Mouse (Mus musculus): ENCODE measurements around the gene Gnat2. TPM values are rescaled to one million over a fixed set of nuclear protein-coding genes. Genes with fewer than 3 reads are reported as not detected.

Gene Gnat2
- not detected for polyA plus RNA-seq (2015; fragmentation: Illumina TruSeq; extraction: RNeasy Lipid Tissue Mini Kit (QIAGEN cat#74804); ENCODE audit: low read depth, low replicate concordance)

DNA sequence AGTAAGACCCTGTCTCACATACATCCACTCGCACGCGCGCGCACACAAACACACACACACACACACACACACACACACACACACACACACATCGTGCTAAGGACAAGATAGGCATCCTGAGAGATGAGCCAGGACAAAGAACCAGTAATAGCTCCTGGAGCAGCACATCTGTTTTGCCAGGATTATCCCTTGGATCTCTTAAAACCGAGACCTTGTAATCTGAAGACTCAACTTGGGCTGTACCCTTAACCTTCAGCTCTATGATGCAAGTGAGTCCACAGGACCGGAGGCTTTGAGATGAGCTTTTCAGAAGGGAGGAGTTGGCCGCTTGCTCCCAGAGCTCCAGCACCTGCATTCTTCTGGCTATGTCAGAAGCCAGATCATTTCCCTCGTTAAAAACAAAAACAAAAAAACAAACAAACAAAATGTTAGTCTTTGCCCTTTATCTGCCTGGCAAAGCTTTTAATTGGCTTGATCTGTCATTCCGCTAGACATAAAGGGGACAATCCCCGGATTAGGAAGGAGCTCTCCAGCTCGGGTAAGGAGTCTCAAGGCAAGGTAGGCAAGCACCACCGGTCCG, at the start of gene Gnat2:
Gnat2 (plus strand) TSS at position 254 of the 580 bp plus-strand sequence.

DNA sequence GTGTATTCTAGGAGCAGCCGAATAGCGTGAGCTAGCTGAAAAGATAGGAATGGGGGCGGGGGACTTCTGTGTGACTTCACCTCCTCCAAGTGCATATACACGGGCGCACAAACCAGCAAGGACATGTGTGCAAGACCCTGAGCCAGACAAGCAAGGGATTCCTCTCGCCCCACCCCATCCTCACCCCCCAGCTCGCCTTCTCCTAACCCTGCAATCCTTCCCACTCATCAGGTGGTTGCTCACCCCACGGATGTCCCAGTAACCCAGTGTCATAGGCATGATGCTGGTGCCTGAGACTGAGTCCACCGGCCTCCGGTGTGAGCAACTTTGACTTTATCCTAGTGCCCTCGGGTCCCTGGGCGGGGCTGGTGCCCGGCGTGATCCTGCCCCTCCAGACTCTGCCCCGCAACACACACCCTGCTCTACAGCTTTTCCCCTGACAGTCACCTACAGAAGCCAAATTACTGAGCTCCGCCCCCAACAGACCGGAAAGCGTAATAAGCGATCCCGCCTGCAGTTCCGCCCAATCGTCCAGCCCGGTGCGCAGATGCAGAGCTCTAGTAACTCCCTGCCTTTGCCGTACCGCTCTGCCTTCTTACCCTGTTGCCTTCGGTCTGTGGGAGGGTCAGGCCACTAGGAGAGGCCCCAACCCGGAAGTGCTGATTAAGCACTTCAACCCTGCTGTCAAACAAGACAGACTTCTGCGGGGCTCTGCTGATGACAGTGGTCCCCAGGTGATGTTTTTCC, 48.0 kb upstream of the Gnat2 start, which contains the start of gene Gstm4:
Gstm4 (minus strand) TSS at position 501 of the 747 bp plus-strand sequence.

DNA sequence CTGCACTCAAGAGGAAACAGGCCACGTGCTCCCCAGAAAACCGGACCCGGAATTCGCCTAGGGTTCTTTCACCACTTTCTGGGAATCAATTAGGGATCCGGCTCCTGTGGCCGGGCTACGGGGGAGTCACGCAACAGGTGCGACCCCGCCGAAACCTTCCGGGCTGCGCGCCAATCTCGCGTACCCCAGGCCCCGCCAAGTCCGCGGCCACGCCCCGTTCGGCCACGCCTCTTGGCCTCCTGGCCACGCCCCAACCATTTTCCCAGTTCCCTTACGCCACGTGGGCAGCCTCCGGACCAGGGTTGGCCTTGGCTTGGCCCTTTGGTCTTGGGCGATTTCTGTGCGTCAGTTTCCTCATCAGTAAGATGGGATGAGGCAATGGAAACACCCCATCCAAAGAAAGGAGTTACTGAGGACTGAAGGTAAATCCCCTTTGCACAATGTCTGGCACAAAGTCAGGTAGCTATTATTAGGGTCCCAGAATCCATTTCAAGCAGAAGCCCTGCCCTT, 6.1 kb upstream of the Gnat2 start, which contains the start of gene Ampd2:
Ampd2 (minus strand) TSS at position 182 of the 510 bp plus-strand sequence.

DNA sequence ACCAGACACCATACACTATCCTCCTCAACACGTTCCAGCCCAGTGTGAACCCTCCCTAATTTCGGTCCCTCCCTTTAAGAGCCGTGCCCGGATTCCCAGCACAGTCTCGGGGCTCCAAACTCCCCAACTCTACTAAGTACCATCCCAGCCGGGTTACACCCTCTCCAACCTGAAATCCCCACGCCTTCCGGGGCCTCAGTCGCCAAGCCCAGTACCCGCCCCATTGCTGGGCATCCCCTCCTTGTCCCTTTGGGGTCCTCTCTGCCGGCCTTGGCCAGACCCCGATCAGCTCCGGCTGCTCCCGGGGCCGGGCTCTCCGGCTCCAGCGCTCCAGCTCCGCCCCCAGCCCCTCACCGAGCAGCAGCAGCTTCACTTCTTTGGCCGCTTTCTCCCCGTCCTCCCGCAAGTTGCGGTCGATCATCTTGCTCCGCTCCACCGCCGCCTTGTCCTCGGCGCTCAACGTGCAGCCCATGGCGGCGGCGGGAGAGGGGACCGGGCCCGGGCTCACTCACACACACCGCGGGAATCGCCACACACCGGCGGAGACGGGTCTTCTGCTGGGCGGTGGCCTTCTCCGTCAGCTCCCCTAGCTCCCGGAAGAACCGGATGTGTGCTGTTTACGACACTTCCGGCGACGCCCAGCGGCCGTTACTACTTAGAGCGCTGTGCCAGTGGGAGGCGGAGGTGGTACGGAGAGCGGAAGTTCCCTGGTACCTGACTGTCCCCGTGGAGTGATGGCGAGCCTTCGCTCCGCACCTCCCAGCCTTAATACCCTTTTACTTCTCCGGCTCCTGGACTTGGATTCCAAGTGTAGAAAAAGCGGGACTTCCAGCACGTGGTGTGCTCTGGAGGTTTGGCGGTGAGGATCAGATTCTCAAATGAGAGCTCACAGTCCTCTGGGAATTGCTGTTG, 53.2 kb downstream of the Gnat2 start, which contains the start of gene Gnai3:
Gnai3 (minus strand) TSS at position 613 of the 912 bp plus-strand sequence.

Other genes with a start within 250 kb of the Gnat2 start
- gene Eps8l3, start 215.6 kb upstream of the Gnat2 start, polyA plus RNA-seq (2015; fragmentation: Illumina TruSeq; extraction: RNeasy Lipid Tissue Mini Kit (QIAGEN cat#74804); ENCODE audit: low read depth, low replicate concordance) = not detected
- gene Gstm5, start 197.0 kb upstream of the Gnat2 start, polyA plus RNA-seq (2015; fragmentation: Illumina TruSeq; extraction: RNeasy Lipid Tissue Mini Kit (QIAGEN cat#74804); ENCODE audit: low read depth, low replicate concordance) = 496 TPM
- 39.0 TPM for gene Gstm7, start 161.0 kb upstream of the Gnat2 start, polyA plus RNA-seq (2015; fragmentation: Illumina TruSeq; extraction: RNeasy Lipid Tissue Mini Kit (QIAGEN cat#74804); ENCODE audit: low read depth, low replicate concordance)
- gene Gstm6, start 149.0 kb upstream of the Gnat2 start, polyA plus RNA-seq (2015; fragmentation: Illumina TruSeq; extraction: RNeasy Lipid Tissue Mini Kit (QIAGEN cat#74804); ENCODE audit: low read depth, low replicate concordance) = 13.1 TPM
- gene Gstm3, start 123.5 kb upstream of the Gnat2 start, polyA plus RNA-seq (2015; fragmentation: Illumina TruSeq; extraction: RNeasy Lipid Tissue Mini Kit (QIAGEN cat#74804); ENCODE audit: low read depth, low replicate concordance) = not detected
- gene Gstm2, start 106.3 kb upstream of the Gnat2 start, polyA plus RNA-seq (2015; fragmentation: Illumina TruSeq; extraction: RNeasy Lipid Tissue Mini Kit (QIAGEN cat#74804); ENCODE audit: low read depth, low replicate concordance) = 4.4 TPM
- 334 TPM for gene Gstm1, start 74.8 kb upstream of the Gnat2 start, polyA plus RNA-seq (2015; fragmentation: Illumina TruSeq; extraction: RNeasy Lipid Tissue Mini Kit (QIAGEN cat#74804); ENCODE audit: low read depth, low replicate concordance)
- gene Gstm4, start 47.9 kb upstream of the Gnat2 start, polyA plus RNA-seq (2015; fragmentation: Illumina TruSeq; extraction: RNeasy Lipid Tissue Mini Kit (QIAGEN cat#74804); ENCODE audit: low read depth, low replicate concordance) = 11.8 TPM
- 48.7 TPM for gene Ampd2, start 6.1 kb upstream of the Gnat2 start, polyA plus RNA-seq (2015; fragmentation: Illumina TruSeq; extraction: RNeasy Lipid Tissue Mini Kit (QIAGEN cat#74804); ENCODE audit: low read depth, low replicate concordance)
- 29.1 TPM for gene Gnai3, start 53.4 kb downstream of the Gnat2 start, polyA plus RNA-seq (2015; fragmentation: Illumina TruSeq; extraction: RNeasy Lipid Tissue Mini Kit (QIAGEN cat#74804); ENCODE audit: low read depth, low replicate concordance)
- gene Gpr61, start 62.1 kb downstream of the Gnat2 start, polyA plus RNA-seq (2015; fragmentation: Illumina TruSeq; extraction: RNeasy Lipid Tissue Mini Kit (QIAGEN cat#74804); ENCODE audit: low read depth, low replicate concordance) = 11.3 TPM
- 48.1 TPM for gene Amigo1, start 93.5 kb downstream of the Gnat2 start, polyA plus RNA-seq (2015; fragmentation: Illumina TruSeq; extraction: RNeasy Lipid Tissue Mini Kit (QIAGEN cat#74804); ENCODE audit: low read depth, low replicate concordance)
- gene Cyb561d1, start 108.4 kb downstream of the Gnat2 start, polyA plus RNA-seq (2015; fragmentation: Illumina TruSeq; extraction: RNeasy Lipid Tissue Mini Kit (QIAGEN cat#74804); ENCODE audit: low read depth, low replicate concordance) = 18.0 TPM
- 19.3 TPM for gene Atxn7l2, start 118.1 kb downstream of the Gnat2 start, polyA plus RNA-seq (2015; fragmentation: Illumina TruSeq; extraction: RNeasy Lipid Tissue Mini Kit (QIAGEN cat#74804); ENCODE audit: low read depth, low replicate concordance)
- 1.3 TPM for gene Sypl2, start 133.9 kb downstream of the Gnat2 start, polyA plus RNA-seq (2015; fragmentation: Illumina TruSeq; extraction: RNeasy Lipid Tissue Mini Kit (QIAGEN cat#74804); ENCODE audit: low read depth, low replicate concordance)
- 183 TPM for gene Psma5, start 164.1 kb downstream of the Gnat2 start, polyA plus RNA-seq (2015; fragmentation: Illumina TruSeq; extraction: RNeasy Lipid Tissue Mini Kit (QIAGEN cat#74804); ENCODE audit: low read depth, low replicate concordance)
- gene Sort1, start 191.3 kb downstream of the Gnat2 start, polyA plus RNA-seq (2015; fragmentation: Illumina TruSeq; extraction: RNeasy Lipid Tissue Mini Kit (QIAGEN cat#74804); ENCODE audit: low read depth, low replicate concordance) = 184 TPM

All from brain, adult 10 weeks (tissue).